Mouse (Mus musculus) spleen, postnatal 36 days (tissue): ENCODE data around the gene Sowaha.

ENCODE experiments used
- DNase-seq, 2 experiments: peaks; one replicate each; pipeline ENCODE4 v3.0.0; 2022; ENCODE audit warnings: low spot score in 2 of 2, mixed read lengths in 1 of 2

Gene Sowaha

GRCm38 (mm10) chr11:53472709-53473108 is 7.4 kb downstream of the Sowaha start:
- DNase-seq, result no peak

DNA sequence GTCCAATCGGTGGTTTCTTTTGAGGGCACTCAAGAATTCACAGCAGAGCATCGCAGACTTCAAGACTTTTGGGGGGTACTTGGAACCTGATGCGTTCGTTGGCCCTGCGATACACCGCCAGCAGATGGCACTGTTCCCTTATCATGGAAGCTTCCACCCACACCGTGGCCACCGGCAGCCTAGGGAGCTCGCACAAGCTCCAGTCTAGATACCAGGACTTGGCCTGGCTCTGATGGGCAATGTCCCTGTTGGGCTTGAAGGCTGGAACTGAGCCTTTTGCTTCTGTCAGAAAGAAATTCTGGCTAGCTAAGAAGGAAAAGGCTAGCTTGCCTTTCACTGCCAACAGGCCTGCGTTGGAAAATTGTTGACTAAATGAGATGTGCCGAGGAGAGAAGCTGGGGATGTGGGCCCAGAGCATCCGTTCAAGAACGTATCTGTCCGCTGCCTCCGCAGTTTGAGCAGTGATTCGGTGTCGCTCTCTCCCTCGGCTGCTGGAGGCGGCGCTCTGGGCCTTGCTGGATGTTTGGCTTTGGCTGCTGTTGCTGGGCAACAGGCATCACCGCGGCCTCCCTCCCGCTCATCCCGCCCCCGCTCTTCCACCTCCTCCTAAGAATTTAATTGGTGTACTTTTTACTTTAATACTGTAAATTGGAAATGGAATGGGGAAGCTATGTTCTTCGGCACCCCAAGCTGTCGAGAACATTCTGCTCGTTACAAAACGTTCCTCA is 9.9 kb downstream of the Sowaha start, which contains the start of gene Gm9837:
Gene Gm9837 (minus strand): TSS at position 512 of the 728 bp plus-strand sequence.
- DNase-seq, result peak; percentile 67 to 77

DNA sequence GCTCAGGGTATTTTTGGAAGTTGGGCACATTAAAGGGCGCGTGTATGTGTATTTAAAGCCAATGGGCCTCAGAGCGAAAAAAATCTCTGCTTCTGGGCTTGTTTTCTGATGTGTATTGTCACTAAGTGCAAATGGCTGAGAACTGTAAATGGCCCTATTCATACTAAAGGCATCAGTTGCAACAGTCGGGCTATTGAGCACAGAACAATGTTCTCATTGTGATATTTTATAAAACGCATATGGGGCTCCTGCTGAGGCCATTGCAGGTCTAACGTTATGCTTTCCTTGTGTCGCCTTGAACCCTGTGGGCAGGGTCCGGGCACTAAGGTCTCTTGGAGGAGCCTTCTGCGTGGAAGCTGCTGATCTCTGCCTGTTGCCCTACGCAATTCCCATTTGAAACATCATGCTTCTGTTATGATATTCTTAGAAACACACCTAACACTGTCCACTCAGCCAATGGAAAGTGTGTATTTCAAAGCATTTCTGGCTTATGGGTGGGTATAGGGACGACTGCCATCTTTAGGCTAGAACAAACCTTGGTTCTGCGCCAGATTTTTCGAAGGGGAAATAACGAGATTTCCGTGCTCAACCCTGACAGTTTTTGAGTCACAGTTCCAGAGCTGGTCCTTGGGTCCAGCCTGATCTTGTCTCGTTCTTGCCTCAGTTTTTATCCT is 10.6 kb downstream of the Sowaha start:
- no peak for DNase-seq

GRCm38 (mm10) chr11:53466231-53466971 is 13.7 kb downstream of the Sowaha start:
- no peak for DNase-seq

DNA sequence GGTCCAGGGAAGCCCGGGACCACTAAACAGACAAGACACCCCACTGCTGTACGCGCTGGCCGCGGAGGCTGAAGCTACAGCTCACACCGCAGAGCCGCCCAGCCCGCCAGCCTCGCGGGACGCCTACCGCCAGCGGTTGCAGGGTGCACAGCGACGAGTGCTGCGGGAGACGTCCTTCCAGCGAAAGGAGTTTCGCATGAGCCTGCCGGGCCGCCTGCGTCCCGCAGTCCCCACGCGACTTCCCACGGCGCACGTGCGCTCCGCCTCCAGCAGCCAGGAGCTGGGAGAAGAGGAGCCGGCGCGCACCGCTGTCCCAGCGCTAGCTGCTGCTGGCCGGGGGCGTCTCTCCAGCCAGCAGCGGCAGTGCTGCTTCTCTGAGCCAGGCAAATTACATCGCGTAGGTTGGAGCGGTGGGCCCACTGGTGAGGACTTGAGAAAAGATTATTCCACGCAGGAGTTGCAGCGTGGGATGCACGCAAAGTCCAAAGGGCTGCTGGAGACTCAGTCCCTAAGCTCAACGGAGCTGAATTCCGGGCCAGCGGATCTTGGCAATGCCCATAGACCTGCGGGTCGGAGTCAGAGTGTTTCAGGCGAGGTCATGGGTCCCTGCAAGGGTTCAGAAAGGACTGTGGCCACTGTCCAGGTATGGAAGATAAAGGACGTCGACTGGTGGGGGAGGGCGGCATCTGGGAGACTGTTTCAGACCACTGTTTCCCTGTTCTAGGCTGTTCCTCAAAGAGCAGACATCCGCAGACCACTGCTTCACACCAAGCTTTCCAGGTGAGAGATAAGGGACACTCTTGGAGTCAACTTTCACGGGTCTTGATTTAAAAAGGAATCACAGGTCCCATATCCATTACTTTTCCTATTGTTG is 16.3 kb downstream of the Sowaha start:
- DNase-seq, result no peak

DNA sequence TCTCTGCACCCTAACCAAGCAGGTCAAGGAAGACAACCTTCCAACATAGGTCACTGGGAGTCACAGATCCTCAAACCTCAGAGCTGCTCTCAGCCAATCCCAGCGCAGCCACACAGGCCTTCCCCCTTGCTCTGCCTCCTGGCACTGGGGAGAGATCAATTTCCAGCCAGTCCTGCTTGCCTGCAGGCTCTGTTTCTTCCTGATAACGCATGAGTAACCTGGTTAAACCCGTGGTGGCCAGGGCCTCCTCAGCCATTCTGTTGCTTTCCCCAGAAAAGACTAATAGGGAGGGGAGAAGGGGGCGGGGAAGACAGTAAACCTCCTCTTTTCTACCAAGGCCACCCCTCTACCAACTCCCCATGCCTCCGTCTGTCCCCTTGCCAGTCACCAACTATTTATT is 18.3 kb downstream of the Sowaha start:
- no peak for DNase-seq

- no peak for DNase-seq
These were observed 19.9 kb downstream of the Sowaha start for GRCm38 (mm10) chr11:53460192-53460591.

- DNase-seq, result no peak
These were observed 21.1 kb downstream of the Sowaha start for GRCm38 (mm10) chr11:53458996-53459395.

DNA sequence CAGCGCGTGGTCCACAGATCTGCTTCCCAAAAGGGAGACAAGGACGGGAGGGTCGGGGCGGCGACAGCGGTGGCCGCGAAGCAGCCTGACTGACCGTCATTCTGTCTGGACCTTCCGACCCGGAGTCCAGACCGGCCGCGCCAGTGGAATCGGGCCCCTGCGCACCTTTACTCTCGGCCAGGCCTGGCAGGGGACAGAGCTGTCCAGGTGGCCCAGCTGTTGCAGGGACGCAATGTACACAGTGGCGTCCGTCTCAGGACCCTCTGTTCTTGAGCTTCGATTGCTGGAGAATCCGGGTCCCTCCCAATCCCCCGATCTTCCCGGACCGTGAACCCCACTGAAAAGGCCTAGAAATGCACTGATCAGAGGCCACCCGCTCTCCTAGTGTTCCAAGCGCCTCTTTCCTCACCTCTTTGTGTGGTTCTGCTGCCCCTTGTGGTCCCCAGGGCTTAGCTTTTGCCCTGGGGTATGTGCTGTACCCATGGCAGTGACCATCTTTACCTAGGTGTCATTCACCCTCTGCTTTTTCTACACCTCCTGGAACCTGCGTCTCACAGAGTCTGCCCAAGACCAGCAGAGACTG is 22.6 kb downstream of the Sowaha start:
- no peak for DNase-seq

DNA sequence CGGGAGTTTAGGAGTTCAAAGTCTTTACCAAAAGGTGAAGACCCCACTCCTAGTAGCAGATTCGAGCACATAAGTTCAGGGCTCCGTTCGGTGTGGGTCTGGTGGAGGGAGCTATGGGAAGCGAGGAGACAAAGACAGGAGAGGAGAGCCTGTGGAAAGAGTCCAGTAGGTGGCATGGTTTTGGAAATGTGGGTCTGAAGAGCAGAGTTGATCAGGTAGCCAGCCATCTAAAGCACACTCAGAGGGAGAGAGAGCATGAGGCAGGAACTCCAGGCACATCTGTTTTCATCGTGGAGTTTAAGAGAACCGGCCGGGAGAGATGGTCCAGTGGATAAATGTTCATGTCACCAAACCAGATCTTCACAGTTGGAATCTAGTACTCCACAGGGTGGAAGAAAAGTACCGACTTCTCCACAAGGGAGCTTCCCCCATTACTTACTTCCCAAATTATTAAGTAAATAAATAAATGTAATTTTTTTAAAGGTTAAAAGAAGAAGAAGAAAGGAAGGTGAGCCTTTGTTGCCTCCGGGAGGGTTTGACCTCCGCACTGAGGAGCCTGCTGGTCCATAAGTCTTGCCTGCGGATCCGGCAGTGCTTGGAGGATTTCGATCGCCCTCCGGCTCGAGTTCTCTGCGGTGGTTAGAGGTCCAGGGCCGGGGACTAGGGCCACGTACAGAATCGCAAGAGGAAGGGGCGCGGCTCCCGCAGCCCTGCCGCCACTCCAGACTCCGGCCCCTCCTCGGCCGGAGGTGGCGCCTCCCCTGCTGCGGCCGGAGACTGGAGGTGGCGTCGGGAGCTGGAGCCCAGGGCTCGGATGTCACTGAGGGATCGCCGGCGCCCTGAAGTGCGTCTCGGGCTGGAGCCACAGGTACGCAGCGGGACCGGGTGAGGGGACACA is 23.4 kb downstream of the Sowaha start, which contains the start of the genes Gm10447 and Shroom1:
Gene Gm10447 (minus strand): TSS at position 637 of the 898 bp plus-strand sequence.
Gene Shroom1 (plus strand): TSS at position 732 of the 898 bp plus-strand sequence.
- no peak for DNase-seq

GRCm38 (mm10) chr11:53453031-53453430 is 27.0 kb downstream of the Sowaha start:
- DNase-seq, result no peak

DNA sequence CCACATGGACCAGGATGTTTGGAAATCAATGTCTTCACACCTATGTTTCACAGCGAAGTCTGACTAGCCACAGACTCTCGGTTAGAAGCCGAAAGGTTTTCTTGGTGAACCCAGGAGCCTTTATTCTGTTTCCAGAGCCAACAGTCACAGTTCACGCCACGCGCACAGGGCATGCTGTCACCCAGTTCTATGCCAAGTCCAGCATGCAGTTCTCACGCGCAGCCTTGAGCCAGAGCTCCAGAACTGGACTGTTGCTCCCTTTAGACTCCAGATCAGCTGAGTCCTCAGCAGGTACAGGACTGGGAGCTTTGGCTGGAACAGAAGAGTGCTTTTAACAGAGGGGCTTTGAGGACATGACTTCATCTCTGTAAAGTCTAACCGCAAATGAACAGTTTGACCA is 27.7 kb downstream of the Sowaha start:
- no peak for DNase-seq

GRCm38 (mm10) chr11:53451361-53451760 is 28.7 kb downstream of the Sowaha start:
- no peak for DNase-seq

GRCm38 (mm10) chr11:53450070-53450705 is 29.9 kb downstream of the Sowaha start:
- no peak for DNase-seq

GRCm38 (mm10) chr11:53448529-53448928 is 31.5 kb downstream of the Sowaha start:
- no peak for DNase-seq

GRCm38 (mm10) chr11:53447996-53448395 is 32.1 kb downstream of the Sowaha start:
- no peak for DNase-seq

- DNase-seq, result no peak
These were observed 33.9 kb downstream of the Sowaha start for GRCm38 (mm10) chr11:53446183-53446582.

DNA sequence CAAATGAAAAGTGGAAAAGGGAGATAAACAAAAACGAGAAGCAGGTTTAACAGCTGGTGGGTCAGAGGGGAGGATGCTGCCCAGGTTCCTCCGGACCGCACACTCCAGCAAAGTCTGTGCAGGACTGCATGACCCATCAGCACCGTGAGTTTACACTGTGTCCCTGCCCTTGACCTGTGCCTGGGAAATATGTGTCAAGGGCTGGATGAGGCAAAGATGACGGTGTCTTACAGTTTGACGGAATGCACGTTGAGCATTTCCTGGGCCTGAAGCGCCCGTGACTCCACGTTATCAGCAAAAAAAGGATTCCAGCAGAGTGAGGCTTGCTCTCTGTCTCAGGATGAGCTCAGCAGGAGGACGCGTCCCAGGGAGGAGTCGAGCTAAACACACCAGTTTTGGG is 34.5 kb downstream of the Sowaha start:
- no peak for DNase-seq

GRCm38 (mm10) chr11:53443861-53444260 is 36.2 kb downstream of the Sowaha start:
- DNase-seq, result peak; percentile 36 to 47
